Mouse (Mus musculus) effector memory CD4-positive, alpha-beta T cell, adult 5 months (primary cell): Measurements from ENCODE around the gene Rbm42. TPM values are rescaled to one million over a fixed set of nuclear protein-coding genes. Genes with fewer than 3 reads are reported as not detected.

Experiments
- polyA plus RNA-seq: library from polyadenylated mRNA; unstranded; fragments of 100-300 nt; shearing (Covaris generic); gene quantifications from one replicate; pipeline ENCODE4 v1.2.1, GENCODE M21; 2017

The Rbm42 gene
- 194 TPM for polyA plus RNA-seq

DNA sequence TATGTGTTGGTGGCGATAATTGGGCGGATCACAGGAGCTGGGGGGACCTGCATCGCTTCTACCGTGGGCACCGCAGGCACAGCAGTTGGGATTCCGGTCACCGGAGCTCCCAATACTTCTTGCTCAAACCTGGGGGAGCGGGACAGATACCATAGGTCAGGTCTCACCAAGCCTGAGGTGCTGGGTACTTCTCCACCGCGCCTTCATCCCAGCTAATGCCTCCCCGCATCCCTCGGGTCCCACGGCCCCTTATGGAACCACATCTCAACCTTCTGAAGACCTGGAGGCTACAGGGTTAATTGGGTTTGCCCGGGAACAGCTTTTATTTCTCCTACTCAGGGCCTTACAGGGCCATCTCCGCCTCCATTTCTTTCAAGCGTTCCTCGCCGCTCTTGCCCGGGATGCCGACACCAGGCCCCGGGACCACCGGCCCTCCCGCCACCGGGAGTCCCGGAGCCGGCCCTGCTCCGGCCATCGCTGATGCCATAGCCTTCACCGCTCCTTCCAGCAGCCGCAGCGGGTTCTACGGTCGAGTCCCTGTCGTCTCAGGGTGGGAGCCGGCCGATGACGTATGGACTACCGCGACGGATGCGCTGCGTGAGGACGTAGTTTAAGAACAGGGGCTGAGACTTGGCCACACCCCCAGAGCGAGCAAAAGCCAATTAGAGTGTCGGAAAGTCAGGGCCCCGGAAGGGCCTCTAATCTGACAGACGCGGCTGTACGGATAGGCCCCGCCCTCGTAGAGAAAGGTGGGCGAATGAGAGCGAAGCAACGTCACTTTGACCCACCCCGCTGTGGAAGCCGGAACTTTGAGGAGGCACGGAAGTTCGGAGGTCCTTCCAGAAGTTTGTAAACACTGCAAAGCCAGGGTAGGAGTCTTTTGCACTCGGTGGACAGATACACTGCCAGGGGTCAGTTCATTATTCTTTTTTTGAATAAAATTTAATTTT, at the start of gene Rbm42:
TSS of gene Rbm42 (minus strand) at position 727 of the 950 bp plus-strand sequence.

DNA sequence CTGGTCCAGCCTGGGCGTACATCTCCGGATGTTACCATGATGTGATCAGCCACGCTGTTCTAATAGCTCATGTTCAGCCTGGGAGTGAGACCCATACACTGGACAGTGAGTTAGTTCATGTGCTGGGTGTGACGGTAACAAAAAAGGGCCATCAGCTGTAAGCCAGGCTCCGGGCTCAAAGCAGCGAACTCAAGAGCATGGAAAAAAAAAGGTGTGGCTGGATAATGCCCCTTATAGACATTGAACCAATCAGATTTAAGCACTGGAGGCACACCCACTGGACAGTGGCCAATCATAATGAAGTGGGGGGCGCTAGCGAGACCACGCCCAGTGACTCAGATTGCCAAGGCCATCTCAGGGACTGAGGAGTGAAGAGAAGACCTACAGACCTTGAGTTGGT, 48.5 kb upstream of the Rbm42 start, which contains the start of gene 2200002J24Rik:
TSS of gene 2200002J24Rik (plus strand) at position 338 of the 400 bp plus-strand sequence.

DNA sequence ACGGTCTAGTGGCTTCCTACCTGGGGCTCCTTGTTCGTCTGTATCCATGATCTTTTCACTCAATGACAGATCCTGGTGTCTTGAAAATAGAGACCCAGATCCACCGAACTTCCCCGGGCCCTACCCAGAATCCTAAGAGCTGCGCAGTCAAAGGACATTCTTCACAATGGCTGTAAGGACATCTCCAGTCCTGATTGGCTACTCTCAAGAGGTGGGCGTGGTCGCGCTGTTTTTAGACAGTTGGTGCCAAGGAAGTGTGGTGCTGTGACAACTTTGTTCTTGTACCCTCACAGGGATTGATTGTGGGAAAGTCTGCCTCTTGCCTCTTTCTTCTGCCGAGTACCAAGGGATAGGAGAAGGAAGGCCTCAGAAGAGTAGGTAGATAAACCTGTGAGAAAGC, 21.4 kb upstream of the Rbm42 start, which contains the start of gene Pmis2:
TSS of gene Pmis2 (minus strand) at position 126 of the 400 bp plus-strand sequence.

DNA sequence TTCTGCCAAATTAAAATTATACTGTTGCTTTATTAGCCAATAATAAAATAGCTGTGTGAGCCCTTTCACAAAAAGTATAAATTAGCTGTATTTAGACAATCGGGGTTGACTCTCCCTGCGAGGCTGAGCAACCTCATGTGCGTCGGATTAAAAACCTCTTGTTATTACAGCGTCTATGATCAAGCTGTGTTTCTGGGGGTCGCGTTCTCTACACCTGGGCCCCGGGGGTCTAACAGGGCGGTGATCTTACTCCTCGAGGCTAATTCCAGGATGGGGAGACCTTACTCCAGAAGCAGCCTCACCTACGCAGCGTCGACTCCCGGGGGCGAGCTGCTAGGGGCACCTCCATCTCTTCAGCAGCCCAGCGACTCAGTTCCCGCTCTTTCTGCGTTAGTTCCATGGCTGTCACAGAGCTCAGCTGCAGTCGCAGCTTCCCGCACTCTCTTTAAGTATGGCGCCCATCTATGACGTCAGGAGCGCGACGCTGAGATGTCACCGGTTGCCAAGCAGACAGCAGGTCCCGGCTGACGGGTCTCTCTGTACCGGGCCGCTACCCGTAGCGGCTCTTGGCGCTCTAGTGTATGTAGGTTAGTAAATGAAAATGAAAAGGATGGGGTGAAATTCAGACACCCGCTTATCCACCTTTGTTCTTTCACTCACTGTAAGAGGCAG, 14.5 kb upstream of the Rbm42 start, which contains the start of gene Haus5:
TSS of gene Haus5 (minus strand) at position 466 of the 672 bp plus-strand sequence.

DNA sequence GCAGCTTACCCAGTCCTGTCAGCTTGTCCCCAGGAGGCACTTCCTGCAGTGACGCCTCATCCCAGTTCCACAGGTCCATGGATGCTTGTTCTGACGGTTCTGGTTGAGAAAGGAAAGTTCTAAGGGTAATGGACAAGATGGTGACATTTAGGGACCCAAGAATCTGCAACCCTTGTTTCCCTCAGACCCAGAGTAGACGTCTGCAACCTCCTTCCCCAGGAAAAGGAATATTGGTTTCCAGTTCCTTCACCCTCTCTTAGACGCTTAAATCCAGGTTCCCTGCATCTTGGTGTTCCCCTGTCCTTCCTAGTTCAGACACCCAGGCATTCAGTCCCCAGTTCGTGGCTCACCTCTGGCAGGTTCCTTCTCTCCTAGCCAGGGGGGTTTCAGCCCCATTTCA, 14.4 kb downstream of the Rbm42 start, which contains the start of gene Etv2:
TSS of gene Etv2 (minus strand) at position 101 of the 400 bp plus-strand sequence.

DNA sequence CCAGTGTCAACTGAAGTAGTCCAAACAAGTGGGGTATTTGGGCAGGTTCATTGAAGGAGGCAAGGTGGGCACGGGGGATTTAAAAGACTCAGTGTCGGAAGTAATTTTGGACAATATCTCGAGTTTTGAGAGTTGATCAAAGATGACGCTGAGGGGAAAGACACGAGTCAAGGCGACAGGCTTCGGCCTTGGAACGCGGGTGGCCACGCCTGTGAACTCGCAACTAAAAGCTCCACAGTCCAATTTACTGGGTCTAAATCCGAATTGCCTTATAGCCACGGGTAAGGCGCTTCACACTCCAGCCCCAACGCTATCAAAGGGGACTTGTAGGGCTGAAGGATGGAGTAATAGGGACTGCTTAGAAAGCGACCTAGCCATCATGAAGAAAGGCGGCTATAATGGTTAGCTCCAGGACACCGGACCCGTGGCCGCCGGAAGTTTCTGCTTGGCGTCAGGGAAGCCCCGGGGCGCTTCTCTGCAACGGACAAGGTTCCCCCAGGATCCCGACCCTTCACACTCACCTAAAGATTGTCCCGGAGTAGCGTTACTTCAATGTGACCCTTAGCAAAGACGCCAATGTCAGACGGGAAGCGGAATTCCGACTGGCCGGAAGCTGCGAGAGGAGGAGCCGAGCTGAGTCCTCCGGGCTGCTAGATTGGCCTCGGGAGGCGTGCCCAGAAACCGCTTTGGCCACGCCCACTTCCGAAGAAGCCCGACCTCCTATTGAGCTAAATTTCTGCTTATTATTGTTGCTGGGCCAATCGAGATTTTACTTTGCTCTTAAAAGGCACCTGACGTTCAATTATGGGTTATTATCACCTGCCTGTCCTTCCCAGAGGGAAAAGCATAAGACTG, 24.4 kb downstream of the Rbm42 start, which contains the start of gene Cox6b1:
TSS of gene Cox6b1 (minus strand) at position 622 of the 855 bp plus-strand sequence.

DNA sequence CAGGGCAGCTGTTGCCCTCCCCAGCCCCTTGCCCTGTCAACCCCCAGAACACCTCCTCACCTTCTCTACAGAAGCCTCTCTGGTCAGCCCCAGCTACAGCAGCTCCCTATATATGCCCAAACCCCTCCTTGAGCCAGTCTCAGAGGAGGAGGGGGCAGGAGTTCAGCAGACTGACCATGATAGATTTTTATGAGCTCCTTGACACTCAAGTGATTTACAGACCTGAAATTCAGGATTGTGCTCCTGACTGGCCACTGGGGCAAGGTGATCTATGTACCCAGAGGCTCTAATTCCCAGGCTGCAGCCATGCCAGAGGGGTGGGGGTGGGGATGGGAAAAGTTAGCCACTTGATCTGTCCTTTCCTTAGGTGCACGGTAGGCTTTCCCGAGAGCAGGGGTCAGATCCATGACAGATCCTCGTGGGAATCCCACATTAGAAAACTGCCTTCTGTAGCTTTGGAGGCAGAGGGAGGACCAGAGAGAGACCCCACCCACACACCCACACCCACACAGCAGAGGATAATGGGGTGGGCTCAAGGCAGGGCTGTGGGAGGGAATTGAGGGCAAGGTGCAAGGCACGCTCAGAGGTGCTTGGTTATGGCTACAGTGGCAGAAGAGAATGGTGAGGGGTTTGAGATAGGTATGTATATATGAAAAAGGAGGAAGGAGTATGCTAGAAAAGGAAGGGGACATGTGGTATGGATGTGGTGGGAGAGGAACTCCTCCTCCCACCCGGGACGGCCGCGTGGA, 37.3 kb downstream of the Rbm42 start, which contains the start of gene Upk1a:
TSS of gene Upk1a (minus strand) at position 194 of the 749 bp plus-strand sequence.

DNA sequence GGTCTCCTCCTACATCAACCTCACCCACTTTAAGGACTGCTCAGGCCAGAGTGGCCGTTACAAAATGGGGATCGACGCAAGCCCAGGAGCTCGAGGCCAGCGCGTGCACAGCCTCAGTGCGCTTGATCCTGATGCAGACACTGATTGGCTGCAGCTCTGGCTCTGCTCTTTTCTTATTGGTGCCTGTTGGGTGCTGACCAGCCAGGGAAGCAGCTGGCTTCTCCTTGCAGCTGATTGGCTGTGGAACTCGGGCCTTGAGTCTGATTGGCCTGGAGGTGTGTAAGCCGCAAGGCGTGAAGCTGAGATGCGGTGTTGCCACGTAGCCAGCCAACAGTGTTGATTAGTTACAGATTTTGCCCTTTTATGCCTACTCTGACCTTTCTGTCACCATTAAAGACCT, 51.3 kb downstream of the Rbm42 start, which contains the start of gene Zbtb32:
TSS of gene Zbtb32 (minus strand) at position 124 of the 400 bp plus-strand sequence.

Other genes starting within 250 kb of the Rbm42 start
- gene Tyrobp, start 236.6 kb downstream of the Rbm42 start, polyA plus RNA-seq: 2.8 TPM
- gene Hcst, start 230.5 kb downstream of the Rbm42 start, polyA plus RNA-seq: 589 TPM
- 853 TPM for gene Nfkbid, start 228.6 kb downstream of the Rbm42 start, polyA plus RNA-seq
- 34.3 TPM for gene Aplp1, start 204.8 kb downstream of the Rbm42 start, polyA plus RNA-seq
- 0.25 TPM for gene Kirrel2, start 192.6 kb downstream of the Rbm42 start, polyA plus RNA-seq
- gene Nphs1, start 192.0 kb downstream of the Rbm42 start, polyA plus RNA-seq: not detected
- not detected for gene Prodh2, start 156.7 kb downstream of the Rbm42 start, polyA plus RNA-seq
- gene Arhgap33, start 115.3 kb downstream of the Rbm42 start, polyA plus RNA-seq: 1.0 TPM
- gene Hspb6, start 98.1 kb downstream of the Rbm42 start, polyA plus RNA-seq: 3.3 TPM
- 3.3 TPM for gene Proser3, start 98.0 kb downstream of the Rbm42 start, polyA plus RNA-seq
- gene Lin37, start 90.5 kb downstream of the Rbm42 start, polyA plus RNA-seq: 48.0 TPM
- 84.8 TPM for gene U2af1l4, start 87.0 kb downstream of the Rbm42 start, polyA plus RNA-seq
- 57.8 TPM for gene Gm49396, start 87.0 kb downstream of the Rbm42 start, polyA plus RNA-seq
- gene Psenen, start 86.7 kb downstream of the Rbm42 start, polyA plus RNA-seq: 137 TPM
- gene Igflr1, start 84.9 kb downstream of the Rbm42 start, polyA plus RNA-seq: 59.7 TPM
- 14.0 TPM for gene Kmt2b, start 61.6 kb downstream of the Rbm42 start, polyA plus RNA-seq
- gene Zbtb32, start 51.4 kb downstream of the Rbm42 start, polyA plus RNA-seq: 12.8 TPM
- gene Upk1a, start 37.5 kb downstream of the Rbm42 start, polyA plus RNA-seq: 0.79 TPM
- gene Cox6b1, start 24.2 kb downstream of the Rbm42 start, polyA plus RNA-seq: 388 TPM
- gene Etv2, start 14.5 kb downstream of the Rbm42 start, polyA plus RNA-seq: not detected
- gene Haus5, start 14.7 kb upstream of the Rbm42 start, polyA plus RNA-seq: 36.3 TPM
- gene Pmis2, start 21.3 kb upstream of the Rbm42 start, polyA plus RNA-seq: 0.56 TPM
- not detected for gene 2200002J24Rik, start 48.6 kb upstream of the Rbm42 start, polyA plus RNA-seq
- not detected for gene Atp4a, start 61.9 kb upstream of the Rbm42 start, polyA plus RNA-seq
- 51.5 TPM for gene Tmem147, start 79.2 kb upstream of the Rbm42 start, polyA plus RNA-seq
- not detected for gene Gapdhs, start 93.4 kb upstream of the Rbm42 start, polyA plus RNA-seq
- gene Sbsn, start 101.2 kb upstream of the Rbm42 start, polyA plus RNA-seq: 0.17 TPM
- gene Dmkn, start 113.4 kb upstream of the Rbm42 start, polyA plus RNA-seq: not detected
- gene Krtdap, start 137.6 kb upstream of the Rbm42 start, polyA plus RNA-seq: not detected
- gene Ffar2, start 173.5 kb upstream of the Rbm42 start, polyA plus RNA-seq: not detected
- gene Ffar3, start 205.9 kb upstream of the Rbm42 start, polyA plus RNA-seq: not detected
- gene Ffar1, start 211.2 kb upstream of the Rbm42 start, polyA plus RNA-seq: 0.09 TPM
- 28.6 TPM for gene Cd22, start 230.0 kb upstream of the Rbm42 start, polyA plus RNA-seq